Mouse (Mus musculus) ES-E14 (cell line): Measurements from ENCODE around the gene Defb42. TPM values are rescaled to one million over a fixed set of nuclear protein-coding genes. Genes with fewer than 3 reads are reported as not detected.

Source experiments
- DNase-seq: peaks from one replicate; pipeline ENCODE4 v3.0.0-alpha.2; 2013; ENCODE audit warnings: low read depth, low spot score
- H3K27ac ChIP-seq: 2 replicates; pipeline ENCODE4 v1.5.1; 2012; ENCODE audit warnings: low read depth, mild to moderate bottlenecking, low read length, moderate library complexity, mixed read lengths; ENCODE audit not compliant: poor library complexity, insufficient read depth, severe bottlenecking
- H3K36me3 ChIP-seq: 2 replicates; pipeline ENCODE4 v1.6.1; 2012; ENCODE audit warnings: mild to moderate bottlenecking, low read length, moderate library complexity, mixed read lengths; ENCODE audit not compliant: control insufficient read depth, poor library complexity, insufficient read depth, severe bottlenecking
- H3K4me1 ChIP-seq, 2 experiments: fragments of 150-350 bp in 1 of 2; sonication (generic) in 1 of 2; 2 replicates each; pipeline ENCODE4 v1.6.1; 2012; ENCODE audit warnings: low read length in 2 of 2, mild to moderate bottlenecking in 1 of 2, mixed read lengths in 1 of 2; ENCODE audit not compliant: control insufficient read depth in 2 of 2, insufficient read depth in 2 of 2, poor library complexity in 1 of 2
- H3K4me3 ChIP-seq, 2 experiments: fragments of 150-350 bp in 1 of 2; sonication (generic) in 1 of 2; 2 replicates each; pipeline ENCODE4 v1.5.1; 2012; ENCODE audit warnings: low read length in 2 of 2, low read depth in 1 of 2, mild to moderate bottlenecking in 1 of 2, mixed read lengths in 1 of 2; ENCODE audit not compliant: insufficient read depth in 1 of 2, poor library complexity in 1 of 2, severe bottlenecking in 1 of 2
- H3K9ac ChIP-seq: 2 replicates; pipeline ENCODE4 v1.6.1; 2012; ENCODE audit warnings: low read depth, mild to moderate bottlenecking, low read length, mixed read lengths; ENCODE audit not compliant: poor library complexity, insufficient read depth, severe bottlenecking
- H3K9me3 ChIP-seq: fragments of 150-350 bp; sonication (generic); 2 replicates; pipeline ENCODE4 v1.6.1; 2012; ENCODE audit warnings: low read depth, mild to moderate bottlenecking, low read length; ENCODE audit not compliant: control insufficient read depth, insufficient read depth
- CHD2 ChIP-seq: IDR thresholded peaks from 2 replicates; pipeline ENCODE4 v1.6.1; 2014; ENCODE audit warnings: mild to moderate bottlenecking, low read depth, low read length, inconsistent platforms
- HCFC1 ChIP-seq: IDR thresholded peaks from 2 replicates; pipeline ENCODE4 v1.6.1; 2012; ENCODE audit warnings: low read length, inconsistent platforms, borderline replicate concordance; ENCODE audit not compliant: insufficient read depth
- MAFK ChIP-seq: IDR thresholded peaks from 2 replicates; pipeline ENCODE4 v1.6.1; 2014; ENCODE audit warnings: mild to moderate bottlenecking, low read depth, low read length, inconsistent platforms; ENCODE audit not compliant: insufficient read depth
- ZC3H11A ChIP-seq: IDR thresholded peaks from 2 replicates; pipeline ENCODE4 v1.6.1; 2012; ENCODE audit warnings: low read depth, mild to moderate bottlenecking, inconsistent platforms, low read length, borderline replicate concordance
- ZNF384 ChIP-seq: IDR thresholded peaks from 2 replicates; pipeline ENCODE4 v1.6.1; 2012; ENCODE audit warnings: low read depth, low read length, inconsistent platforms
- in situ Hi-C, 2 experiments: fragments of 600-800 bp; cut with MboI; formaldehyde crosslinking; loops; one replicate each; pipeline ENCODE4 v1.15.1; 2025; ENCODE audit warnings: low sequenced_read_pairs in 2 of 2, inconsistent platforms in 1 of 2; ENCODE audit not compliant: unreplicated experiment in 2 of 2
- total RNA-seq: library from RNA; depleted of rRNA; stranded (reverse); fragments of 300-350 nt; gene quantifications from 2 replicates; pipeline ENCODE4 v1.2.3, GENCODE M21; 2012; rRNA removed

Gene Defb42
- 1.5 and 3.1 TPM in 2 replicates for total RNA-seq

DNA sequence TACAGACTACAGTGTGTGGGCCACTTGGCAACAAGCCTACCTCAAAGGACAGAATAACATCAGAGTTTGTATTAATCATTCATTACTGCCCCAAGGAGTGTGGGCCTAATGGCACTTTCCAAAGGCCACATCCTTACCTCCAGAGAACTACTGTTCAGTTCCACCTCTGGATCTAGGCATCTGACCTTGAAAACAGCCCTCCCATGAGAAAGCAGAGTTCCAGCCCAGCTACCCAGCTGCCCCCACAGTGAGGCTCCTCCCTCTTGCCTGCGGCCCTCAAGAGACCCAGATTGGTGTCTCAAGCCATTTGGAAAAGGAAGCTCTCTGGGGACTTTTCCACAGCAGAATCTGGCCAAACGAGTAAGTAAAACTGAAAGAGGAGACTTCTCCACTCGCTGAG lies at the start of gene Defb42:
Defb42 (plus strand) TSS at position 301 of the 400 bp plus-strand sequence.
- H3K4me3 ChIP-seq = peak within 1 kb of the TSS in 1 of 2 experiments; percentile 41; a peak in 2 of 4 replicates
- in situ Hi-C loops = no loop called here
- H3K27ac ChIP-seq = no peak within 1 kb of the TSS
- no peaks in the 10 kb centered on the region for H3K36me3 ChIP-seq
- no peak within 1 kb of the TSS for H3K9ac ChIP-seq
- H3K9me3 ChIP-seq = no peaks in the 10 kb centered on the region
- peaks cover 4 to 9% of the 10 kb centered on the region in 2 experiments for H3K4me1 ChIP-seq
- TF ChIP-seq HCFC1 (no peak), ZNF384 (no peak), ZC3H11A (no peak), MAFK (no peak), CHD2 (no peak)
- no peak for DNase-seq

DNA sequence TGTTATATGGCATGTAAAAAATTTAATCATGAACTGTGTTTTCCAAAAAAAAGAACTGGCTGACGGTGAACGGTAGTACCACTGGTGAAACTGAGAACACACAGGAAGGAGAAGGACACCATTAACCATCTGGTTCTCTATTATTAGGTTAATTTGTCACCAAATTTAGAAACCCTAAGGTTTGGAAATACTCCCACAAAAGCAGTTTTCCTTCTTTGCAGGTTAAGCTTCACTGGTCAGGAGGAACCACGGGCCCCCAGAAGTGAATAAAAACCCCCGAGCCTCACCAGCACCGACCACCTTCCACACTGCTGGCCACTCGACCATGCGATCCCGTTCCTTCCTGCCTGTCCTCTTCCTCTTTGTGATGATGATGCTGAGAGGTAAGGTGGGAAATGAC lies 49.0 kb upstream of the Defb42 start, which contains the start of gene Defb47:
Defb47 (plus strand) TSS at position 301 of the 400 bp plus-strand sequence.
- TF ChIP-seq HCFC1 = no peak
- TF ChIP-seq MAFK = no peak
- no peak for TF ChIP-seq ZC3H11A
- TF ChIP-seq CHD2 = no peak
- TF ChIP-seq ZNF384 = no peak
- H3K4me1 ChIP-seq = no peaks in the 10 kb centered on the region
- in situ Hi-C loops = no loop called here
- H3K9me3 ChIP-seq = no peaks in the 10 kb centered on the region
- no peak within 1 kb of the TSS for H3K9ac ChIP-seq
- H3K27ac ChIP-seq = no peak within 1 kb of the TSS
- no peak for DNase-seq
- no peak within 1 kb of the TSS for H3K4me3 ChIP-seq
- H3K36me3 ChIP-seq = no peaks in the 10 kb centered on the region

DNA sequence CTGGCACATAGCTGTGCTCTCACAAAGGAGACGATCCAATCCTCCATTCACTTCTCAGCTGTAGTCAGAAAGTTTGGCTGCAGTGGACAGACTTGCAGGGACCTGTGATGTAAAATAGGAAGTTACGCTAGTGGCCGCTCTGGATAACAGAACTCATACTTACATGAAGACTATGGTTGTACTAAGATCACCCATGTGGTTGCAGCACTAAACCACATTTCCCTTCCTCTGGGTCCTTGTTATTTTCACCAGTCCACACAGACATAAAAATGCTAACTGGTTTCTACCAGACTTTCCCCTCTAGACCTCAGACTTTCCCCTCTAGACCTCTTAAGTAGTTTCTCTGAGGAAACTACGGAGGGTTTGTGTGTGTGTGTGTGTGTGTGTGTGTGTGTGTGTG lies 47.8 kb upstream of the Defb42 start:
- Histone ChIP-seq H3K4me3 (no peak overlapping the region), H3K9ac (no peak overlapping the region), H3K9me3 (no peaks in the 10 kb centered on the region), H3K27ac (no peak overlapping the region), H3K36me3 (no peaks in the 10 kb centered on the region), H3K4me1 (no peaks in the 10 kb centered on the region)
- no peak for DNase-seq
- in situ Hi-C loops = no loop called here
- no peak for TF ChIP-seq CHD2
- TF ChIP-seq ZNF384 = no peak
- TF ChIP-seq MAFK = no peak
- no peak for TF ChIP-seq HCFC1
- TF ChIP-seq ZC3H11A = no peak

DNA sequence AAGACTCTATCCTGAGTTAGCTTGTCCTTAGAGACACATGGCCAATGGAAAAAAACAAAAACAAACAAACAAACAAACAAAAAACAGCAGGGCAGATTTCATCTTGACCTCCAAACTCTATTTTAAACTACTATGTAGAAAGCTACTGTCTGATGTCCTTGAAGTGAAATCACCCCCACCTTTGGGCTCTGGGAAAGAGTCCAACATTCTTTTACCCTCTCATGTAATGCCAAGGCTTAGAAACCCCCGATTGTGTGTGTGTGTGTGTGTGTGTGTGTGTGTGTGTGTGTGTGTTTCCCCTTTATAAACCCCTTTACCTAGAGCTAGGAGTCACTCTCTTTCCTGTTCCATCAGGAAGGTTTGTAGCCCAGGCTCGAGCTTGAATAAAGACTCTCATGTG lies 44.2 kb upstream of the Defb42 start:
- DNase-seq = no peak
- TF ChIP-seq ZC3H11A = no peak
- TF ChIP-seq ZNF384 = no peak
- TF ChIP-seq CHD2 = no peak
- TF ChIP-seq MAFK = no peak
- TF ChIP-seq HCFC1 = no peak
- no peaks in the 10 kb centered on the region for H3K4me1 ChIP-seq
- no peaks in the 10 kb centered on the region for H3K9me3 ChIP-seq
- in situ Hi-C loops = no loop called here
- H3K4me3 ChIP-seq = no peak overlapping the region
- no peak overlapping the region for H3K9ac ChIP-seq
- no peak overlapping the region for H3K27ac ChIP-seq
- H3K36me3 ChIP-seq = no peaks in the 10 kb centered on the region

DNA sequence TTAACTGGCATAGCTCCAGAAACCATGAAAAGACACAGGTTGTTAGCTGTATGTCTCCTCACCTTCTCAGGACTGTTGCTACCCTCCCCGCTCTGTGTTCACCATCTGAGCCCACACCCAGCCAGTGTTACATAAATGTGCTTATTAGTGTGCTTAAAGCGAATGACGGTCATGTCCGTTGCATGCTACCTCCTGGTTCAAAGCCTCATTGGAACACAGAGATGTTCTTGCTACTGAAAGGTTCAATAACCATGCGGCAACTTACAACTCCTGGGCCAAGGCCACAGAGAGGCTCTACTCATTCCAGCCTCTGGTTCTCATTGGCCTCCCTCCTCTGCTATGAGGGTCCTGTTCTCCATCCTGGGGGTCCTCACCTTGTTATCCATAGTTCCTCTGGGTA lies 35.3 kb upstream of the Defb42 start, which contains the start of gene Defb43:
Defb43 (plus strand) TSS at position 301 of the 400 bp plus-strand sequence.
- H3K9ac ChIP-seq = no peak within 1 kb of the TSS
- no peak within 1 kb of the TSS for H3K4me3 ChIP-seq
- H3K4me1 ChIP-seq = no peaks in the 10 kb centered on the region
- no peaks in the 10 kb centered on the region for H3K36me3 ChIP-seq
- no peak for DNase-seq
- in situ Hi-C loops = no loop called here
- TF ChIP-seq CHD2 (no peak), ZNF384 (no peak), ZC3H11A (no peak), HCFC1 (no peak), MAFK (no peak)
- no peak within 1 kb of the TSS for H3K27ac ChIP-seq
- no peaks in the 10 kb centered on the region for H3K9me3 ChIP-seq
